Mouse (Mus musculus) inflammation-experienced regulatory T-cells, adult 6 months (primary cell): ENCODE measurements at regions not wholly inside any gene's neighbourhood (a gene's known extent, or its start where the extent isn't known, plus 50 kb on each side); places are given as distances from the start of the nearest gene placed in this dataset.

Experiments used
- ATAC-seq: one replicate; pipeline ENCODE4 v1.8.0; 2017

DNA sequence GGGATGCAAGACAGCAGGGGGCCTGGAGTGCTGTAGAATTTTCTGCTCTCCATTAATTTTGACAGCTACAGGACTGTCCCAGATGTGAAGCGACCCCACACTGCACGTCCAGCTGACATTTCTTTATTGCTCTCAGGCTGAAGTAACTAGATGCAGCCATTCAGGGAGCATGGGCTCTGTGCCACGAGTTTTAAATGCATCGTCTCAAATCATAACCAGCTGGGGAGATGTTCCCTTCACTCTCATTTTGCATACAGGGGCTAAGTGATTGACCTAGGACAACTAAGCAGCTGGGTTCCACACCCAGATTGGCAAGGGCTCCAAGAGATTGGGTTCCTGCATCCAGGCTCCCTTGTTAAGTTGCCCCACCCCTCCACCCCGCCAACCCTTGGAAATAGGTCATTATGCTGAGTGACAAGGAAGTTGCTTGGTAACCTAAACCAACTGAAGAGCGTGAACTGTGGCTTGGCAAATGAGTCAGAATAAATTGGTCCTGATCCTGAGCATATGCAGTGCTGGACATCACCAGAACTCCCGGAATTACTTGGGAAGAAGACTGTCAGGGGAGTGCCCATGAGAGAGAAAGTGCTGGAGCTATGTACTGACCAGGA is 267.4 kb downstream of the Foxo1 start:
- no peak for ATAC-seq

DNA sequence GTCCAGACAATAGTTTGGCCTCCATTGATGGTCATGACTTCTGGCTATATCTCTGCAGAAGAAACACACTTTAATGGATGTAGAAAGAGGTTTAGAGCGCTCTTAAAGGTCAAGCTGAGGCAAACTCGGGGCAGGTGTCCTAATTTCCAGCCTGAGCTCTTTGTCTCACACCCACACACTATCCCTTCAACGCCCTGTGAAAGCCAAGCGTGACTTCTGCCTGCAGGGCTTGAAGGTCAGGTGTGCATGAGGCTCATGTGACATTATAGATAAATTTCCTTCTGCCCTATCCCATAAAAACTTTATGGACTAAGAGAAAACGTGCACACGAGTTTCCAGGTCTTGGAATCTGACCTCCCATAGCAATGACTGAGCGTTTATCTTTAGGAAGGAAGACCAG is 266.0 kb downstream of the Foxo1 start:
- ATAC-seq: no peak

DNA sequence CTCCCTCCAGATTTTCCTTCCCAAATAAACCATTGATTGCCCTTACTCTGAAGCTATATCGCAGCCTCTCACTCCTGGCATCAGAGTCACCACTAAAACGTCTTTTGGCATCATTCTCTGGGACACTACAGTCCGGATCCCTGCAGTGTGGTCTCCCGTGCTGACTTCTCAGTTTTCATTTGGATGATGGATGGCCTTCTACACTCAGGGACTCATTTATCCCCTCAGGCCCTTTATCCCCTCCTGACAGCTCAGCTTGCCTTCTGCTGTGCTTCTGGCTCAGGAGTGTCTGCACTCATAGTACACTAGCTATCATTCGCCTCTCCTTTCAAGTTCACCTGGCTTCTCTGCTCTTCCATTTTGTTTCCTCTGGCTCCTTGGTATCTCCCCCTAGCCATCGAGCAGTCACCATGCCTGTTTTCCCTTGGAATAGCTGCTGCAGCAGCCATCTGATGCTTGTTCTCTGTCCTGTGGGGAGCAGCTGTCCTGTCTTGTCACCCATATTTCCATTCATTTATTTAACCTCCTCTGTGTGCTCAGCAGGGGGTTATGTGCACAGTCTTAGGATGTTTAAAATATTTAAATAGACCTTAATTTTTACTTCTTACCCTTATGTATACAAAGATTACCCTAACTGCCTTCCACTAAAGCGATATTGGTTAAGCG is 263.7 kb downstream of the Foxo1 start:
- no peak for ATAC-seq

DNA sequence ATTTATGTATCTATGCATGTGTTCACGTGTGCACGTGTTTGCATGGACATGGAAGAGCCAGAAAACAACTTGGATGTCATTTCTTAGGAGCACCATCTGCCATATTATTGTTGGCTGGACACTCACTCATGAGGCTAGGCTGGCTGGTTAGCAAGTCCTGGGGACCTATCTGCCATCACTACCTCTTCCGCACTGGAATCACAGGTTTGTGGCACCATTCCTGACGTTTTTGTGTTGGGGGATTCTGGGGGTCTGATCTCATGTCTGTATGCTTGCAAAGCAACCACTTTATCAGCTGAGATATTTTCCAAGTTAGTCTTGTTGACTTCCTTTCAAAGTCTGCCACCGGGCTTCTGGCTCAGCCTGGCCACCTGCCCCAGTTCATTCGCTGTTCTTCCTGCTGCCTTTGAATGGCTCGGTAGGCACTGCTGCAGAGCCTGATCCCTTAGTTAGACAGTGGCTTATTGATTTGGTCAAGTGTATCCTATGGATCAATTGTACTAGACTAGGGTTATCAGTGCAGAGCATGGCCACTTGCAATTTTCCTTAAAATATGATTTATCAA is 262.4 kb downstream of the Foxo1 start:
- no peak for ATAC-seq

DNA sequence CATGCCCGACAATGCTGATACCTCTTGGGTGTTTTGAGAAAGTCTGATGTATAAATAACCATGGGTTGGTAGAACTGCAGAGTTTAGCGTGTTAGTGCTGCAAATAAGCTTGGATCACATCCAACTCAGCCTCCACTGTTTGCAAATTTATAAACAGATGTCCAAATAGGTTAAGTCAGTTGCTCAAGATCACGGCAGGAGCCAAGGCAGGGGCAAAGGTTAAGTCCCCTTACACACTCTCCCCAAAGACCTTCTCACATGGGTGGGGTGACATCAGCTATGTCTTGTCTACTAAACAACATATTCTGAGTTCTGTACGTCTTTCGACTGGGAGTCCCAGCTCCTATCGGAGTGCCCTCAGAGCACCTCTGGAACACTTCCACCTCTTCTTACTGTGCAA is 261.0 kb downstream of the Foxo1 start:
- ATAC-seq: no peak

DNA sequence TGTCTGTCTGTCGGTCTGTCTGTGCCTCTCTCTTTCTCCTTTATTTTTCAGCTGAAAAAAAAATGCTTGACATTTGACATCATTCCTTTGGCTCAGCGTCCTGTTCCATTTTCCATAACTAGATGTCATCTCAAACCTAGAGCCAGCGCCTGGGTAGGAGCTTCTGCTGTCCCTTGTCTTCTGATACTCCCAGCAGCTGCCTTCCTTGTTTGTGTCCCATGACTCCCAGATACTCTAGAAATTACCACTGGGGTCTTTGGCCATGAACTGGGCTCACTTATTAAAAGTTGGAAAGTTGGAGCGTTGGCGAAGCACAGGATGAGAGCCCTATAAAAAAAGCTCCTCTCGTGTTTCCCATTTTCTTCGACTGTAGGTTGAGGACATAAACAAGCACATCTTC is 260.4 kb downstream of the Foxo1 start:
- ATAC-seq: no peak

DNA sequence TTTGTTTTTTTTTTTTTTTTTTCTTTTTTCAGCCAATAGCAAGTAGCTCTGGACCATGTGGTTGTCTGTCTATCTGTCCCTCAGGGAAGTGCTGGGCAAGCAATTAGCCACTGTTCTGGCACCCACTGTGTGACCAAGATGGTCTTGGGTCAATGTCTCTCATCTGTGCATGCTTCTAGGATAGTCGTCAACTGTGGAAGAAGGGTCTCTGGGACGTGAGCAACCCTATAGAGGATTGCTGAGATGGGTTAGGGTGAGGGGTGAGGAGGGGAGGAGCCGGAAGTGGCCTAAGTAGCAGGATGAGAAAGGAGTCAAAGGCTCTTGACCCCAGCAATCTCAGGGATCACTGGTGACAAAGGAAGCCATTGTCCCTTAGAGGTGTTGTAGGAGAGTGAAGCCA is 259.6 kb downstream of the Foxo1 start:
- no peak for ATAC-seq

DNA sequence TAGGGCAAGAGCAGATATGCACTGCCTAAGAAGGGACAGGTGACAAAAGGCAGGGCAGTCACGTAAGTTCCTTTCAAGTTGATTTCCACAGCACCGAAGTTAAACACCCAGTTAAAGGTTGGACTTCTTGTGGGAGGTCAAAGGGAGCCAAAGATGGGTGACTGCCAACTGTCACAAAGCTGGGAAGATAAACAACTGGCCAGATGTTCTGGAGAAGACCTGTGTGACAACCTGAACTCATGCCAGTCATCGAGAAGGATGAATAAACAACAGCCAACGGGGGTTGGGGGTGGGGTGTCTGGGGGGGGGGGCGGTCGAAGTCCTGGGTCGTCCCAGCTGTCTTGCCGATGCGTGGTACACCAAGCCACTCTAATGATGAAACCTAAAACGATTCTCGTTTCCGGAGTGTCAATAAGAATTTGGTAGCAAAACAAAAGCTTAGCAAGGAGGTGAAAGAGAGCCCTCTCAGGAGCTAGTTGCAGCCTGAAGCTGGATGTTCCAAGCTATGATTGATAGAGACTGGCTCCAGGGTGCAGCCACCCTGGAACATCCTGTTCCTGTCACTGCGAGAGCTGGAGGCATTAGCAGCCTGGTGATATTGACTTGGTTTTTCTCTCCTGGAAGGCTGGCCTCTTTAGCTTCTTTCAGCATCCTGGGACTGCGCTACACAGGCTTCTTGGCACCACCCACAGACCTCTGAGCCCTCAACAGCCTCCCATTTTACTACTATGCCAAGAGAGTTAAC is 259.0 kb downstream of the Foxo1 start:
- no peak for ATAC-seq

DNA sequence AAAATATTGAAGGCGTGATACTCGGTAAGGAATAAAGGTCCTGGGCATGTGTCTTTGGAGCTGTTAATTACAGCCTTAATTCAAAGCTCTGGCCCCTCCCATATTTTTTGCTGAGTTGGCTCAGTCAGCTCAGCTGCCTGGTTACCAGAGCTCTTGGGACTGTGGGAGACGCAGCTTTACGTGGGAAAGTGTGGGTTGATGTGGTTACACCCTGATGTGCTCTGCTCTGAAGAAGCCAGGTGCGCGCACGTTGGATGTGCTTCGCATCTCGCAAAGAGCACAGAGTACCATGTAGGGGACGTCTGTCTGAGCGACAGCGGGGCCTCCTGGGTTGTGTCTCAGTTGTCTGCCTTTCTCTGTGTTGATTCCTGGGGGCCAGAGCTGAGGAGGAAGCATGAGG is 254.8 kb downstream of the Foxo1 start:
- peak; percentile 82 for ATAC-seq

DNA sequence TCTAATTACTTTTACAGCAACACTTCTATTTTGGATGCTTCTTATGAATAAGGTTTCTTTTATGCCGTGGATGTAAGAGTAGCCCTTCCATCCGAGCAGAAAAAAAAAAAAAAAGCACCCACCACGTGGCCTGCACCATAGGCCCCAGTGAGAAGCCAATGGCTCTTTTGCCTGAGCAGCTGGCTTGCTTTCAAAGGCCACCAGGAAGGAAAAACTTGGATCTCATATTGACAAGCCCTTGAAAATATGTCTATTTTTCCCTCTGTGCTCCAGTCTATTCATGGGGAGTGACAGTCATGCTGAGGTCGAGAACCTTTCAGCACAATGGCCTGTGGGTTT is 252.4 kb downstream of the Foxo1 start:
- ATAC-seq: no peak

DNA sequence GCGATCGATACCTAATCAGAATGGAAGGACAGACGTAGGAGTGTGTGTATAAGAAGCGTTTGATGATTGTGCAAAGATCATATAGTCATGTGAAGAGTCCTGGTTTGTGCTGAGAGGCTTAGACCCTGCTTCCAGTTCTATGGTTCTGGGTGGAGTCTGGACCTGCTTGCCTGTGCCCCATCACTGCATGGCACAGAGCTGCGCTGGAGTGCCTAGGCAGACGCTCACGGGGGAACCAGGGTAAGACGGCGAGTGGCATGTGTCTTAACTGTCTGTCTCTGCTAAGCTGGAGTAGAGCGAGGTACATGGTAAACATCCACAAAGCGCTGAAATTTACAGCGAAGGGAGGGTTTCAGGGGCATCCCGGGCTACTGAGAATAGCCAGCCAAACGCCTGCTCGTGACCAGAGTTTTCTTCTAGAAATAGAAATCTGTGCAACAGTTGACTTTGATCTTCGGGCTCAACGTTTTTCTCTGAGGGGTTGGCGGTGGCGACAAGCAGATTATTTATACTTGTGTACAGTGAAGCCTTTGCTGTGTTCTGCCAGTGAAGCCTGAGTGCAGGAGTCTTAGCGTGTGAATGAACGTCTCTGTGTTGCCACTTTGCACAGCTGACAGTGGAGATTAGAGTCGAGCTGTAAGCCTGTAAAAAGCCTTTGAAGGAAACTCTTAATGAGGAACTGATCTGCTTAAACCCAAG is 251.9 kb downstream of the Foxo1 start:
- ATAC-seq: no peak

DNA sequence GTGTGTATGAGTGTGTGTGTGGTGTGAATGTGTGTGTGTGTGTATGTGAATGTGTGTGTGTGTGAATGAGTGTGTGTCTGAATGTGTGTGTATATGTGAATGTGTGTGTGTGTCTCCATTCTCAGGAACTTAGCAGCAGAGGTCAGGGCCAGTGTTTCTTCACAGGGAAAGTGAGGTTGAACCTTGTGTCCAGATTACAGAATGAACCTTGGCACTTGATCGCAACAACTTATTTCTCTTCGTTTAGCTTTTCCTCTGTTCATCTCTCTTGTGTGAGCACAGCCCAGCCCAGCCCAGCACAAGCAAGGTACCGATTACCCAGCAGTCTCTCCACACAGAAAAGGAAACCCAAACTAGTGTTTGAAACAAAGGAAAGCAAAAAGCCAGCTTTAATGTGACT is 249.7 kb downstream of the Foxo1 start:
- no peak for ATAC-seq

DNA sequence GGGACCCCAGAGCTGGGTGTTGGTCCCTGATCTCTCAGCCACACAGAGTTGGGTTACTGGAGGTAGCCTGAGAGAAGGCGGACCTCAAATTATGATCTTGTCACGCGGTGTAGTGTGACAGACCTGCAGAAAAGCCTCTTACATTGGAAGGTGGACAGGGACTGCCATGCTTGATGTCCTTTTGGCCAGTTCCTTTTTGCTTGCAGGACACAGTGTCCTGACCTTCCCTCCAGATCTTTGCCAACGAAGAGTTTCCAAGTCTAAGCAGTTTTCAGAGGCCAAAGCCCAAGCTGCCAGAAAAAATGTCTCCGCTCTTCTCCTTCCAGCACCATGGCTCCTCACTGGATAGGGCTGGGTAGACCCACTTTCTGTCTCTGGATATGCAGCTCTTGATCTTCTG is 248.6 kb downstream of the Foxo1 start:
- no peak for ATAC-seq

DNA sequence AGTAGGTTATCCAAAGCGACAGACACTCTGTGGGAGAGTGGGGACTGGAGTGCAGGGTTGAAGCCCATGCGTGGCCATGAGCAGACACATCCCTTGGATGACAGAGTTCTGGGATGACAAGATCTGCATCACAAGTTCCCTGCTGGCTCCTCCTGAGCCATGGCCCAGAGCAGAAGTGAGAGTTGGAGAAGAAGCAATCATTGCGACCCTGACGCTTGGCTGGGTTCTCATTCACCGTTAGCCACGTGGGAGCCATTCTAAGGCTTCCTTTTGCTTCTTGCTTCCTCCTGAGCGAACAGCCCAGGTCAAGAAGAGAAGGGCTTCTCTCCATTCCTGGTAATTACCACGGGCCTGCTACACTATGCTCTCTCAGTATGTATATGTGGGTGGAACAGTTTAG is 244.6 kb downstream of the Foxo1 start:
- no peak for ATAC-seq

DNA sequence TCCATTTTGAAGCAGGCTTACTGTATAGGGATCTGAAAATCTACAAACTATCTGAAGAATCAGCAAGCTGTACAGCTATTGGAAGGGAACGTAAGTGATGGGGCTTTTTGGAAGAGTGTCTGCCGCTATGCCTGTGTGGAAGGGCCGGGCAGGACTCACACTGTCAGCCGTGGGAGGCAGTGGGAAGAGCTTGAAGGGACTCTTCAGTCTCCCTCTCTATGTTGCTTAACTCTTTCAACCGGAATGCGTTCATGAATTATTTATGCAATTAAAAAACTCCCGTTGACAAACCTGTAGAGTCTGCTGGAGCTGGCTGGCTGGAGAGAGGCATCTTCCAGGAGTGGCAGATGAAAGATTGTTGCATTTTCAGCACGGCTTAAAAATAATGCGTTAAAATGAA is 243.4 kb downstream of the Foxo1 start:
- ATAC-seq: no peak

DNA sequence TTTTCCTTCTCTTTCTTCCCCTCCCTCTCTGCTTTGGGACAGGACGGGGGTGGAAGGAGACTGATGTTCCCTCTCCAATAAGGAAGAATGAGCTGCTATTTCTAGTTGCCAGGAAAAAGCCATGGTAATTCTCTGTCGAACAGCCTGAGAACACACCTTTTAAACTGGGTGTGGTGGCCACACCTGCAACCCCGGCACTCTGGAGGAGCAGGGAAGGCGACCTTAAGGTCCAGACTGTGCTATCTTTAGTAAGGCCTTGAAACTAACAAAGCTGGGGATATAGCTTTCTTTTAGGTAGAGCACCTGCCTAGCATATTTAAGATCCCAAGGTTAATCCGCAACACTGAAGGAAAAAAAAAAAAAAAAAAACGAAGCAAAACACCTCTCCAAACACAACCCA is 242.7 kb downstream of the Foxo1 start:
- ATAC-seq: no peak

DNA sequence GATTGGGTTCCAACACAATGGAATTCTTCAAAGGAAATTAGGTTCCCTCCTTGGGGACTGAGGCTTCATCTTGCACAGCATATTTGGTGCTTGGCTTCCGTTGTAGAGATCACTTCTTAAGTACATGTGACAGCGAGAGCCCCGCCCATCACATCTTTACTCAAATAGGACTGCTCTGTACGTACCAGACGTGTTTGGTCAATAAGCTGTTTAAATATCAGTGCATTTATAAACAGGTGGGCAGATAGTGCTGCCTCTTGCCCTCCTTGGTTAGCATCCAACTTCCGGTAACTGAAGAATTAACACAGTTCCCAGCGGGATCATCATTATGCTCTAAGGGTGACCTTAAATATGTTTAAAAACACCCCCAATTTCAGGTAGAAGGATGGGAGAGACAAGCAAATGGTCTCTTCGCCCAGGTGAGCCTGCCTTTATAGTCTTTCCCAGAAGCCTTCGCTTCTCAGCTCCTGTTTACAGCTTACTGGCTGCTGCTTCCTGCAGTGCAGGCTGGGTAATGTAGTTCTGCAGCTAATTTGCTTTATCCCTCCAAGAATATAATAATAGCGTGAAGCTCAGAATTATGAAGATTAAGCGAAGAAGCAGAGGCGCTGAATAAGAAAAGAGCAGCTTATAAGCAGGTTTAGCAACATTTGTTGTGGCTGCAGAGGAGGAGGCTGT is 242.1 kb downstream of the Foxo1 start:
- ATAC-seq: no peak

DNA sequence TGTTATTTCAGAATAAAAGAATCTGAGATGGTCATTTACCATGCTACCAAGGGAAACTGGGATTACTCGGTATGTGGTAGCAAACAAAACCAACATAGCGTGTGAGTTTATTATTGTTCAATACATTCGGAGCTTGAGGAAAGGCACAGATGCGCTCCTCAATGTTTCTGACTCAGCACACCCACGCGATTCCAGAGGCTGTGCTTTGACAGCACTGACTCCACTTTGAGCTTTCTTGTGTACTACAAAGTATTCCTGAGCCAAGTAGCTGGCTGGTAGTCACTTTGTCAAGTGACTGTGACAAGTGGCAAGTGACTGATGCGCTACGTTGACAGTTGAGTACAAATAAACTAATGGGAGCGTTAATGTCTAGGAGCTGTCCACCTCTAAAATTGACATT is 235.8 kb downstream of the Foxo1 start:
- ATAC-seq: no peak

DNA sequence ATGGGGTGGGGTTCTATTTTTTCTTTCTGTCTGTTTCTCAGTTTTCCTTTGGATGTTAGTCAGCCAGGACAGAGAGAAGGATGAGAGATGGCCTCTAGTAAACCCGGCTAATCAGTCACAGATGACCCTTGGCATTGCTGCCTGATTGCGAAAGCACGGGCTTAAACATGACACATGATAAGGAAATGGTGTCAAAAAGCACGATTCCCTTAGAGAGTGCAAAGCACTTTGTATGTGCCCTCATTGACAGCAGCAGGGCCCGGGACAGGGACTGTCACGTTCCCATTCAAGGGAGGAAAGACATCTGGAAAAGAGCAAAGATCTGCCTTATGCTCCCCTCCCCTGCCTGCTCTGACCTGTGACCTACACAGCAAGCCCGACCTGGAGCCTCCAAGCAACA is 234.1 kb downstream of the Foxo1 start:
- no peak for ATAC-seq

DNA sequence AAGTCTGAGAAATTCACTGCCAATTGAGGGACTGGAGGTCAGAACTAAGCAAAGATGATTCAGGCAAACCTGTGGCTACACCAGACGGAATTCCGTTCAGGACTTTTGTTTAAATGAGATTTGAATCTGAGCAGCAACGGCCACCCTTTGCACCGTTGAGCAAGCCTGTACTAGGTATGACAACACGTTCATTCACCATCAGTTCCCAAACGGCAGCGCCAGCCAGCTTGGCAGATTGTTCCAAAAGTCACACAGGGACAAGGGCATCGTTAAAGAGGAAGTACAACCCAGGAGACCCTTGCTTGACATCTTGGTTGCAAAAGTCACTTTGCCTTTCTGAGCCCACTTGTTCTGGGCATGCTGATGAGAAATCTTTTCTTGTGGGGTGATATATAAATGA is 233.5 kb downstream of the Foxo1 start:
- no peak for ATAC-seq

DNA sequence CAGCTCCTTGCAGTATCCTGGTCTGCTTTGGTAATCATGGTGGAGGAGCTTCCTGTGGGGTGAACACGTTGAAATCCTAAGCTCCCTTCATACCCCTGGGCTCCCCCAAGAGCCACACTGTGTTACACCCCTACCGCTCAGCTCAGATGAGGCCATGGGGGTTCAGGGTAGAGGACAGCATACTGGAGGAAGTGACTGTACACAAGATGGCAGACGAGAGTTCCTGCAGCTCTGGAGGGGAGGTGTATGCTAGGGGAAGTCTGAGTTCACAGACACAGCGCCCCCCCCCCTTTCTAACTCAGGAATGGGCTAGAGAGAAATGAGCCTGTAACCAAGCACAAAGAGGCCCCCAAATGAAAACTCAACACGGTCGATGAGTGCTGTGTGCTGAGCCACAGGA is 231.9 kb downstream of the Foxo1 start:
- no peak for ATAC-seq

DNA sequence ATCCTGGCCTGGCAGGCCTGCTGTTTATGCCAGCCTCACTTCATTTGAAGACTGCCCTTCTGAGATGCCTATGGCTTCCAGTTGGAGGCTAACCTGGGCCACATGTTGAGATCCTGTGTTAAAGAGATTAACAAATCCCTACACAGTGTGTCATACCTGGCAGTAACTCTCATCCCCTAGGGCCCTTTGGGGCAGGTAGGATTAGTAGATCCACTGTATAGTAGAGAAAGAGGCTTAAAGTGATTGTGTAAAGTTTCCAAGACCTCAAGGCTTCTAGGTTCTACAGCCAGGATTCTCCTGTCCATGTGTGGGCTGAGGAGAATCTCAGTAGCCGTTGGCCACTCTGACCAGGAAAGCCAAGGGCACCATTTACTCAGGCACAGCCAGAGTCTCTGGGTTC is 231.4 kb downstream of the Foxo1 start:
- ATAC-seq: no peak
